Mouse (Mus musculus): Measurements from ENCODE around the gene Armt1. TPM values are rescaled to one million over a fixed set of nuclear protein-coding genes. Genes with fewer than 3 reads are reported as not detected.
"Not testable (repeated sequence)": the region's sequence is repeated elsewhere in the genome, so short reads cannot be mapped to it uniquely, and the experiment has no call there.

Armt1 gene
- total RNA-seq, 2 experiments from 2014 or later: 19.5 to 22.0 TPM

GRCm38 (mm10) chr10:4432996-4433755, 909 bp downstream of the Armt1 start:
- DNase-seq (ENCODE audit: low spot score in 2 of 2): no peak
- intact Hi-C loops (cut with DNase I): loop anchor here (1.0 kb wide), 1 partner anchor 46 kb away; no protein-coding TSS in a partner anchor

- intact Hi-C loops (cut with DNase I): not testable (repeated sequence)
Observed at GRCm38 (mm10) chr10:4433871-4434270, 1.6 kb downstream of the Armt1 start.

DNA sequence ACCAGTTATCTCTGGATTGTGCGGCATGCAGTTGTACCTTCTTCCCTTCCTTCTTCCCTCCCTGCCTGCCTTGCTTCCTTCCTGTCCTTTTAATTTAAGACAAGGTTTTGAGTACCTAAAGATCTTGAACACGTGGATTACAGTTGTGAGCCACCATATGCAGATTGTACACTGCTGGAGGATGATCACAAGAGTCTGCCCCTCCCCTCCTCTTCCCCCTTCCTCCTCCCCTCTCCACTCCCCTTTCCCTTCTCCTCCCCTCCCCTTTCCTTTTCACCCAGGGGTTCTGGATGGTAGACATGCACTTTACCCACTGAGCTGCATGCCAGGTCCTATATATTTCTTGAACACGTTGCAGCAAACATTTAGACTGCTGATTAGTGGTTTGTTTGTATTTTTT, 3.1 kb downstream of the Armt1 start:
- intact Hi-C loops (cut with DNase I): no loop called here

More at GRCm38 (mm10) chr10:4433871-4434270, 1.6 kb downstream of the Armt1 start:
- DNase-seq (ENCODE audit: low spot score in 2 of 2): not testable (repeated sequence)

DNA sequence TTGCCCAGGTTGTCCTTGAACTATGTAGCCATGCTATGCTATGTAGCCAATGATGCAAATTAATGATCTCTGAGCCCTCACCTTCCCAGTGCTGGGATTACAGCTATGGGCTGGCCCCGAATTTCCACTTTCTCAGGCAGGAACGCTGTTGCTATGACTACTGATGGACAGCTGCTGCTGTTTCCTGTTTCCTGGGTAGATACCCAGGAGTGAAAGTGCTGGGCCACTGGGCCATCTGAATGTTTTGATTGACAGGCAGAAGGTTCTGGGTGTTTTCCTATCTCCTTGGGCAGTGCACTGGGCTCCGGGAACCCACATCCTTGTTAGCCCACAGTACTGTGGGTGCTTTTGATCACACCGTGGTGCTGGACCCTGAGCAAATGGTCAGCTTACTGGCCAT, 24.1 kb downstream of the Armt1 start:
- intact Hi-C loops (cut with DNase I): no loop called here
- no peak for DNase-seq (ENCODE audit: low spot score in 2 of 2)

More for the DNA sequence above, 3.1 kb downstream of the Armt1 start:
- DNase-seq (ENCODE audit: low spot score in 2 of 2): no peak

GRCm38 (mm10) chr10:4460201-4460600, 27.9 kb downstream of the Armt1 start:
- no peak for DNase-seq (ENCODE audit: low spot score in 2 of 2)

DNA sequence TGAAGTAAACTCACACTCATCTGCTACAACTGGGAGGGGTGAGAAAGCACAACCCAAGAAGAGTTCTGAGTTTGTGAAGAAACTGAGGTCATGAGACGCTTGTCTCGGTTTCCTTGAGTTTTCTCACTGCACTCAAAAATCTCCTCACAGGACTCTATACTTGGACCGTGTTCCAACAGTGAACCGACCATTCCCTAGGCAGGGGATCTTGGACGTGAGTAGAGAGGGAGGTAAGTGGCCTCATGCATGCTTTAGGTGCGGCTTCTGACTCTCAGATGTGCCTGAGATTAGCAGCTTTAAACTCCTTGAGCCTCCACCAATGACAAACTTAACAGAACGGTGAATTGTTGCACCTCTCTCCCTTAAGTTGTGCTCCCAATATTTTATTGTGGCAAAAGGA, 33.5 kb downstream of the Armt1 start:
- intact Hi-C loops (cut with DNase I): no loop called here
- DNase-seq (ENCODE audit: low spot score in 2 of 2): no peak

More at GRCm38 (mm10) chr10:4460201-4460600, 27.9 kb downstream of the Armt1 start:
- intact Hi-C loops (cut with DNase I): no loop called here

DNA sequence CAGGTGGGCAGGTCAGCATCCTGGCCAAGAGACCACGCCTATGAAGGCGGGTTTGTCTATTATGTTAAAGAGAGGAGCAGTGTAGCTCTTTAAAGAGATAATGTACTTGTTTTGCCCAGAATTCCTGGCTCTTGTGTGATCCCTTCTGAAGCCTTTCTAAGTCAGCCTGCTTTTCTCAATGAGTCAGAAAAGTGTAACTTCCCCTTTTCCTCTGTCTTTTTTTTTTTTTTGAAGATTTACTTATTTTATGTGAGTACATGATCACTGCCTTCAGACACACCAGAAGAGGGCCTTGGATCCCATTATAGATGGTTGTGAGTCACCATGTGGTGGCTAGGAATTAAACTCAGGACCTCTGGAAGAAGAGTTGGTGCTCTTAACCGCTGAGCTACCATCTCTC, 37.1 kb downstream of the Armt1 start:
- no peak for DNase-seq (ENCODE audit: low spot score in 2 of 2)
- intact Hi-C loops (cut with DNase I): no loop called here

DNA sequence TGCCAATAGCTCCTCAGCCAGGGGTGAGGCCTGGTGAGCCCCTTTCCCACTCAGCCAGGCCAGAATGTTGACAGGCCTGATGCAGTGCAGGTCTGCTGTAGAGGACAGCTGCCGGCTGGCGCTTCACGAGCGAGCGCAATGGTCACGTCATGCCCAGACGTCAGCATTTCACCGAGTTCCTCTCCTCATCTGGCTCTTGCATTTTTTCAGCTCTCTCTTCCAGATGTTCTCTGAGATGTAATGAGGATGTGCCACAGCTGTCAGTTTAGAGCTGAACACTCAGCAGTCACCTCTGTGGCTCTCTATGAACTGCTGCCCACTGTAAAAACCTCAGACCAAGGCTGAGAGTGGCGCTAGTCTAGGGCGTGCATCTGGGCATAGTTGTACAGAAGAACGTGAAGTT, 41.3 kb downstream of the Armt1 start:
- no peak for DNase-seq (ENCODE audit: low spot score in 2 of 2)
- intact Hi-C loops (cut with DNase I): no loop called here

DNA sequence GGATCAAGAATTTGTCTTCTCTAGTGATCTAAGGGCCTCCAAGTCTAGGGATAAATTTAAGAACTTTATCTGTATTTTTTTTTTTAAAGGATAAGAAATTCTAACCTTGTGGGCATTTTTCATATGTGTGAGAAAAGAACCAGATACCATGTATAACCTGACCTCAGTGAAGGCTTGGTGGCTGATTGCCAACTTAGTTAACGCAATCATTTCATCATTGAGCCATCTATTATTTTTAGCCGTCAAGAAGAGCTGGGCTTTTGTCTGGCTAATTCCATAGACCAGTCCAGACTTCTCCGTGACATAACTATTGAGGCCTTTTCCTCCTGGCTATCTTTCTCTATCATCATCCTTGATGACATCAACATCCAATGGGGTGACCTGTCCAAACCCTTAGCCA, 43.2 kb downstream of the Armt1 start:
- no peak for DNase-seq (ENCODE audit: low spot score in 2 of 2)
- intact Hi-C loops (cut with DNase I): no loop called here

- intact Hi-C loops (cut with DNase I): no loop called here
- DNase-seq (ENCODE audit: low spot score in 2 of 2): no peak
Observed at GRCm38 (mm10) chr10:4476604-4477003, 44.3 kb downstream of the Armt1 start.

GRCm38 (mm10) chr10:4480929-4481328, 48.7 kb downstream of the Armt1 start:
- intact Hi-C loops (cut with DNase I): no loop called here
- DNase-seq (ENCODE audit: low spot score in 2 of 2): no peak

GRCm38 (mm10) chr10:4481695-4482094, 49.4 kb downstream of the Armt1 start:
- no peak for DNase-seq (ENCODE audit: low spot score in 2 of 2)

GRCm38 (mm10) chr10:4482355-4482754, 50.1 kb downstream of the Armt1 start, which contains the start of gene Ccdc170:
Ccdc170 (plus strand) TSS chr10:4482502.
- DNase-seq (ENCODE audit: low spot score in 2 of 2): no peak
- intact Hi-C loops (cut with DNase I): no loop called here

More at GRCm38 (mm10) chr10:4481695-4482094, 49.4 kb downstream of the Armt1 start:
- intact Hi-C loops (cut with DNase I): no loop called here

DNA sequence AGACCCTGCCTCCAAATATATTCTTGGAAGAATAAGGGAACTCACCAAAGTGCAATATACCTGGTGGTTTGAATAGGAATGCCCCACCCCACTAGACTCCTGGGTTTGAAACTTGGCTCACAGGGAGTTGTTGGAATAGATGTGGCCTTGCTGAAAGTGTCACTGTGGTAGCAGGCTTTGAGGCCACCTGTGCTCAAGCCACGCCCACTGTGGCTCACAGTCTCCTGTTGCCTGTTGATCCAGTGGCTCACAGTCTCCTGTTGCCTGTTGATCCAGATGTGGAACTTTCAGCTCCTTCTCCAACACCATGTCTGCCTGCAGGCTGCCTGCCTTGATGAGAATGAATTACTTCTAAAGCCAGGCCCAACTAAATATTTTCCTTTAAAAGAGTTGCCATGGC, 51.6 kb downstream of the Armt1 start:
- DNase-seq (ENCODE audit: low spot score in 2 of 2): no peak
- intact Hi-C loops (cut with DNase I): no loop called here

DNA sequence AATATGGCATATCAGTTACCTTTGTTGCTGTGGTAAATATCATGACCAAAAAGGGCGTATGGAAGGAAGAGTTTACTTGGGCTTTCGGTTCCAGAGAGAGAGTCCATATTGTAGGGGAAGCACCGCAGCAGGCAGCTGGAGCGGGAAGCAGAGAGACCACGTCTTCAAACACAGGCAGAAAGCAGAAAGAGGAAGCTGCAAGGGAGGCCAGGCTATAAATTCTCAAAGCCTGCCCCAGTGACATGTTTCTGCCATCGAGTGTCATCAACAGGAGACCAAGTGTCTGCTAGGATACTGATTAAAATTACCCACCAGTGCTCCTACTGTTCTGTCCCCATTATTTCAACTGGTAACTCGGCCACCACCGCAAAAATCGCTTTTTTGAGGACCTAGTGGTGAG, 52.7 kb downstream of the Armt1 start:
- intact Hi-C loops (cut with DNase I): no loop called here

GRCm38 (mm10) chr10:4489865-4490264, 57.6 kb downstream of the Armt1 start:
- intact Hi-C loops (cut with DNase I): no loop called here
- no peak for DNase-seq (ENCODE audit: low spot score in 2 of 2)

More for the DNA sequence above, 52.7 kb downstream of the Armt1 start:
- DNase-seq (ENCODE audit: low spot score in 2 of 2): no peak

DNA sequence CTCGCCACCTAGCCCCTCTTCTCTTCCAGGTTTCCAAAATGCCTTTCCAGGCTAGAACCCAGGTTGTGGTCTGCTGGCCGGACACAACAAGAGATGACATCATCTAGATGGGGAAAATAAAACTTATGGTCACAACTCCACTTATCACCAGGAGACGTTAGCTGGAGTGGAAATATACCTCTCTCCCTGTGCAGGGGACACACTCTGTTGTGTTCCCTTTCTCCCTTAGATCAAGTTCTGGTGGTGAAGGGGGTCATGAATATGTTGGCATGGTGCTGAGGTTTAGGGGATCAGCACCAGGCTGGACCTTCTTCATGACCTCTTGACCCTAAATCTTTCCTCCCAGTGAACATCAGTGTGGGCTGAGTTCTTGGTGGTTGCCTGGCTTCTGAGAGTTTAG, 59.0 kb downstream of the Armt1 start:
- no peak for DNase-seq (ENCODE audit: low spot score in 2 of 2)
- intact Hi-C loops (cut with DNase I): no loop called here

GRCm38 (mm10) chr10:4492045-4492444, 59.8 kb downstream of the Armt1 start:
- intact Hi-C loops (cut with DNase I): no loop called here
- no peak for DNase-seq (ENCODE audit: low spot score in 2 of 2)

DNA sequence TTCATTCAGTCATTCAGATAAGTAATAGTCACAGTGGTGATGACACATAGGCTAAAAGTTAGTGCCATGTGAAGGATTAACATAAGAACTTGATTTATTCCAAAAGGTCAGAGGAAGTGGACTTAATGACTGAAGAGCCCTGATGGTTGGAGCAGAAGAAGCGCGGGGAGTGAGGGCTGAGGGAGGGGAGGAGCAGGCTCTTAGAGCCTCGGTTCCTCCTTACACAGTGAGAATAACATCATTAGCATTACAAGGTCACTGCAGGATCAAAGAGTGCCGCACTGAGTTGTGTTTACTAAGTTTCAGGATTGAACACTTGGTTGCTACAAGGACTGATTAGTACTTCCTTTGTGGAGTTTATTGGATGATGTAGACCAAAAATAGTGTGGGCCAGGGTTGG, 60.6 kb downstream of the Armt1 start:
- intact Hi-C loops (cut with DNase I): no loop called here

DNA sequence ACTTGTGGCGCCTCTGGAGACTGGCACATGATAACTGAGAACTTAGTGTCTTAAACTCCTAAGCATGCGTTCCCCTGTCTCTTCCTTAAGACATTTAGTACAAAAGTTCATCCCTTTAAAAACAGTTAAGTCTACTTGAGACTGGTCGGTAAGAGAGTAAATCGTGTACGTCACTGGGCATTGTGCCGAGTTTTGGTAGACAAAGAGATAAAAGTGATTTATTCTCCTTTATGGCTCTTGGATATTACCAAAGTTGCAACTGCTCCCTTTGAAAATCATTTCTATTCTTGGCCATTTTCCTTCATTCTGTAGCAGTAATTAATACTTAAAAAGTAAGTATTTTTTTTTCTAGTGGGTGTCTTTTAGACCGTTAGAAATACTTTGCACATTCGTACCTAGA, 71.0 kb downstream of the Armt1 start:
- no peak for DNase-seq (ENCODE audit: low spot score in 2 of 2)
- intact Hi-C loops (cut with DNase I): no loop called here

More for the DNA sequence above, 60.6 kb downstream of the Armt1 start:
- no peak for DNase-seq (ENCODE audit: low spot score in 2 of 2)

Measured in left cerebral cortex, postnatal 25 days (tissue).